Mouse (Mus musculus): ENCODE measurements around the gene Brca1.

DNA sequence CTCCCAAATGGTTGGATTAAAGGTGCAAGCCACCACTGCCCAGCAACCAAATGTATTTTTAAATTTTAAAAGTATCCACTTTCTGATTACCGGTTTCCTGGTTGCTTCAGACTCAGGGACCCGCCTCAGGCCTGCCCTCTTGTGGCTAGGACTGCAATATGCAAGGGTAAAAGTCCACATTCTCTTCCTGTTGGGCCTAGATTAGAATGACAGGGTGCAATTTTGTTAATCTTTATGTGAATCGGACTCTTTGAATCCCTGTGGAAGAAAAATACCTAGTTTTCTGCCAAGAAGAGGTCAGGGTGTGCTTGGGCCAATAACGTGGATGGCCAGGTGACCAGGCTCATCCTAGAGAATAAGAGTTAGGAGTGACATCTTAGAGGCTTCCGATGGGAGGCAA lies 37.7 kb upstream of the Brca1 start:
- TF ChIP-seq CTCF (IDR thresholded peaks at IDR 0.05; ENCODE audit: borderline replicate concordance, insufficient read depth, low read depth, low read length) (peak; percentile 72; the same call in 1 of the 2 replicates), POLR2A (IDR thresholded peaks at IDR 0.05; ENCODE audit: borderline replicate concordance, insufficient read depth, low read length) (no peak)

Measured in cerebellum, adult 2 months (tissue).